Mouse (Mus musculus) hindbrain, embryonic 16.5 days (tissue): ENCODE results near the gene Thada. TPM values are rescaled to one million over a fixed set of nuclear protein-coding genes. Genes with fewer than 3 reads are reported as not detected.

Source experiments
- ATAC-seq: fragments of 200-750 bp; cut with Nextera tagmentation; 2 replicates; pipeline ENCODE4 v1.8.0; 2017; ENCODE audit warnings: moderate TSS enrichment, moderate library complexity
- H3K27ac ChIP-seq: fragments of 300-500 bp; sonication (generic); 2 replicates; pipeline ENCODE4 v1.5.1; 2014; ENCODE audit warnings: low read depth, mild to moderate bottlenecking, control low read depth, low read length, moderate library complexity
- H3K27me3 ChIP-seq: fragments of 300-500 bp; sonication (generic); replicated peaks from 2 replicates; pipeline ENCODE4 v1.6.1; 2014; ENCODE audit warnings: low read length; ENCODE audit not compliant: control insufficient read depth, insufficient read depth
- H3K36me3 ChIP-seq: fragments of 300-500 bp; sonication (generic); 2 replicates; pipeline ENCODE4 v1.6.1; 2014; ENCODE audit warnings: mild to moderate bottlenecking, low read length, moderate library complexity, mixed read lengths; ENCODE audit not compliant: control insufficient read depth, insufficient read depth
- H3K4me1 ChIP-seq: fragments of 300-500 bp; sonication (generic); 2 replicates; pipeline ENCODE4 v1.6.1; 2014; ENCODE audit warnings: low read depth, low read length; ENCODE audit not compliant: control insufficient read depth, insufficient read depth
- H3K4me2 ChIP-seq: fragments of 300-500 bp; sonication (generic); 2 replicates; pipeline ENCODE4 v1.6.1; 2014; ENCODE audit warnings: mild to moderate bottlenecking, low read length, control low read depth, moderate library complexity
- H3K4me3 ChIP-seq: fragments of 300-500 bp; sonication (generic); 2 replicates; pipeline ENCODE4 v1.5.1; 2014; ENCODE audit warnings: mild to moderate bottlenecking, low read length, control low read depth, moderate library complexity
- H3K9ac ChIP-seq: fragments of 300-500 bp; sonication (generic); 2 replicates; pipeline ENCODE4 v1.6.1; 2014; ENCODE audit warnings: low read depth, mild to moderate bottlenecking, control low read depth, low read length, moderate library complexity
- H3K9me3 ChIP-seq: fragments of 300-500 bp; sonication (generic); 2 replicates; pipeline ENCODE4 v1.6.1; 2014; ENCODE audit warnings: mild to moderate bottlenecking, low read length, moderate library complexity; ENCODE audit not compliant: control insufficient read depth
- WGBS: fragments of 180-500 bp; shearing (Covaris S2); extraction: QIAGEN DNeasy Blood & Tissue Kit; methylation state at CpG from one replicate; pipeline ENCODE4 v1.1.7; 2014; 5-methylcytosine and 5-hydroxymethylcytosine counted together
- polyA plus RNA-seq: library from polyadenylated mRNA; unstranded; fragments of >200 nt; fragmentation: Nextera tagmentation; extraction: Ambion mirVana; gene quantifications from 2 replicates; pipeline ENCODE4 v1.2.1, GENCODE M21; 2015

Gene Thada
- polyA plus RNA-seq, 1 experiment from 2014 or later: 5.1 TPM

- H3K27me3 ChIP-seq: no peaks in the 10 kb centered on the region
- no peak overlapping the region for H3K27ac ChIP-seq
- 67% methylated on average over 8 of the region's 8 CpGs for WGBS
- no peaks in the 10 kb centered on the region for H3K4me1 ChIP-seq
- no peaks in the 10 kb centered on the region for H3K36me3 ChIP-seq
- H3K4me2 ChIP-seq: no peak overlapping the region
- no peaks in the 10 kb centered on the region for H3K9me3 ChIP-seq
- H3K9ac ChIP-seq: no peak overlapping the region
- ATAC-seq: no peak
- no peak overlapping the region for H3K4me3 ChIP-seq
Measured at GRCm38 (mm10) chr17:84330986-84331385, 135.0 kb downstream of the Thada start.

DNA sequence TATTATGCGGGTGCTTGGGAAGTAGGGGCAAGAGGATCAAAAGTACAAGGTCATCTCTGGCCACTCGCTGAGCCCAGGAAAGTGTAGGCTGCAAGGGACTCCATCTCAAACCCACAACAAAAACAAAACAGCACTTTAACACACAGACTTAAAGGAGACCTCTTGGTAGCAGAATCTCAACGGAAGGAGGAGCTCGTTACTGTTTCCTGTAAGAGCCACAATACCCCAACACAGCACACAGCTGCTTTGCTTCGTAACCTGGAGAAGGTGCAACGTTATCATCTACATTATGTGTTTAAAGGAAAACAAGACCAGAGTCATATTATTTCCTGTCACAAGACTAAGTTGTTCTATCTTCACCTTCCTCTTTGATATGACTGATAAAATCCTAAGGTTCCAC, 135.5 kb downstream of the Thada start:
- H3K4me1 ChIP-seq: no peaks in the 10 kb centered on the region
- ATAC-seq: no peak

DNA sequence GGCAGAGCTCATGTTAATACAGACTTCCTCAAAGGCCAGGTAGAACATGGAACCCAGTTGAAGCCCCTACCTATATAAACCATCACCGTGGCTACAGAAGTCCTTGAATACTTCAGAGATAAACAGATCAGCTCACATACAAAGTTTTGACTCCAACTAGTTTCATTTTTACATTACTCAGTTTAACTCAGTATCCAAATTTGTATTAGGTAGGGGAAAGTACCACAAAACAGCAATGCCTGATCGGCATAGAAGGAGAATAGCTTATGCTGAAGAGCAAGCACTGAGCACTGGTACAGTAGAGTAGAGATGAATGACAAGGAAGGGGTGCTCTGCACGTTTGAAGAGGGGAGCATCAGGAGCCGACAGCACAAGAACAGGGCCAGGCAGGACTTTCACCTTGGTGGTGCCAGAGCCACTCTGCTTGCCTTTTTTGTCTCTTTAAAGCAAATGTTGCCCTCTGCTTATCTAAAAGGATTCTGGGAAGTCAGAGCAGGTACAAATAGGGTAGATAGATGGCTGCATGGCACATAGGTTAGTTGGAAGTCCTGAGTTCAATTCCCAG, 136.0 kb downstream of the Thada start:
- no peak overlapping the region for H3K4me2 ChIP-seq
- no peak overlapping the region for H3K27ac ChIP-seq
- no peaks in the 10 kb centered on the region for H3K36me3 ChIP-seq
- H3K9me3 ChIP-seq: no peaks in the 10 kb centered on the region
- no peak for ATAC-seq
- no peak overlapping the region for H3K4me3 ChIP-seq
- H3K4me1 ChIP-seq: no peaks in the 10 kb centered on the region
- no peaks in the 10 kb centered on the region for H3K27me3 ChIP-seq
- 95% methylated on average over 4 of the region's 4 CpGs for WGBS
- H3K9ac ChIP-seq: no peak overlapping the region

More for the DNA sequence above, 135.5 kb downstream of the Thada start:
- whole genome bisulfite sequencing: 90% methylated on average over 6 of the region's 6 CpGs
- H3K36me3 ChIP-seq: no peaks in the 10 kb centered on the region
- H3K4me3 ChIP-seq: no peak overlapping the region
- H3K9ac ChIP-seq: no peak overlapping the region
- no peak overlapping the region for H3K27ac ChIP-seq
- no peaks in the 10 kb centered on the region for H3K9me3 ChIP-seq
- H3K27me3 ChIP-seq: no peaks in the 10 kb centered on the region
- no peak overlapping the region for H3K4me2 ChIP-seq

GRCm38 (mm10) chr17:84328526-84328925, 137.5 kb downstream of the Thada start:
- Histone ChIP-seq H3K9me3 (no peaks in the 10 kb centered on the region), H3K4me1 (no peaks in the 10 kb centered on the region), H3K27me3 (no peaks in the 10 kb centered on the region), H3K36me3 (no peaks in the 10 kb centered on the region), H3K9ac (no peak overlapping the region), H3K27ac (no peak overlapping the region), H3K4me3 (no peak overlapping the region), H3K4me2 (no peak overlapping the region)
- no peak for ATAC-seq
- WGBS: 84% methylated on average over 2 of the region's 2 CpGs

DNA sequence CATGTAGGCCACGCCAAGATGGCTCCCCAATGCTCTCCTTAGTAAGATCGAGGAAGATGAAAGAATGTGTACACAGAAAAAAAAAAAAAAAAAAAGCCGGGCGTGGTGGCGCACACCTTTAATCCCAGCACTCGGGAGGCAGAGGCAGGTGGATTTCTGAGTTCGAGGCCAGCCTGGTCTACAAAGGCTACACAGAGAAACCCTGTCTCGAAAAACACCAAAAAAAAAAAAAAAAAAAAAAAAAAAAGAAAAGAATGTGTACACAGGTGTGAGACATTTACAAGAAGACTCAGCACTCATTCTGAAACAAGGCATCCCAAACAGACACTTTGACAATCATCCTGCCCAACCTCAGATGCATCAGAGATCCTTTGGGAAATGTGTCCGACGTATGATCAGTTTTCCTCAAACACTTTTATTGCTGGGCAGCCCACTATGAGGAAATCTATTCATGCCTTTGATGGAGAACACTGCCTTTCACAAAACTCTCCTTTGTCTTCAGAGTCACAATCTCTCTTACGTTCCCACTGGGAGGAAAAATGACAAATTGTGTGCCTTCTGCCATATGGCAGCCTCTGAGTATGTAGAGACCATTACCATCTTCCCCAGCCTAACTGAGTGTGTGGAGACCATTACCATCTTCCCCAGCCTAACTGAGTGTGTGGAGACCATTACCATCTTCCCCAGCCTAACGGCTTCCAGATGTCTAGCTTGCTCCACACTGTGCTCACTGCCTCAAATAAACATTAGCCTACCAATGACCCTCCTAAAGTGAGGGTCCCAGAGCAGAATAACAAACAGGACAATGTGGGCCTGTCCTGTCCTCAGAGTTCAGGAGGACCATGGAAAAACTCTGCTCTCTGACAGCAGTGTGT, 138.7 kb downstream of the Thada start:
- no peak overlapping the region for H3K27ac ChIP-seq
- no peak for ATAC-seq
- H3K4me3 ChIP-seq: no peak overlapping the region
- H3K27me3 ChIP-seq: no peaks in the 10 kb centered on the region
- no peak overlapping the region for H3K4me2 ChIP-seq
- H3K9ac ChIP-seq: no peak overlapping the region
- H3K9me3 ChIP-seq: no peaks in the 10 kb centered on the region
- WGBS: 74% methylated on average over 12 of the region's 12 CpGs
- no peaks in the 10 kb centered on the region for H3K4me1 ChIP-seq
- no peaks in the 10 kb centered on the region for H3K36me3 ChIP-seq

- no peaks in the 10 kb centered on the region for H3K9me3 ChIP-seq
- H3K4me2 ChIP-seq: no peak overlapping the region
- H3K36me3 ChIP-seq: no peaks in the 10 kb centered on the region
- H3K27ac ChIP-seq: no peak overlapping the region
- no peak overlapping the region for H3K9ac ChIP-seq
- no peaks in the 10 kb centered on the region for H3K27me3 ChIP-seq
- no peaks in the 10 kb centered on the region for H3K4me1 ChIP-seq
- H3K4me3 ChIP-seq: no peak overlapping the region
- WGBS: 90% methylated on average over 4 of the region's 4 CpGs
- no peak for ATAC-seq
Measured at GRCm38 (mm10) chr17:84322176-84322575, 143.8 kb downstream of the Thada start.

GRCm38 (mm10) chr17:84321351-84321750, 144.7 kb downstream of the Thada start:
- Histone ChIP-seq H3K4me3 (no peak overlapping the region), H3K4me1 (no peaks in the 10 kb centered on the region), H3K9me3 (no peaks in the 10 kb centered on the region), H3K36me3 (no peaks in the 10 kb centered on the region), H3K27me3 (no peaks in the 10 kb centered on the region), H3K4me2 (no peak overlapping the region), H3K9ac (no peak overlapping the region), H3K27ac (no peak overlapping the region)
- no peak for ATAC-seq
- WGBS: 87% methylated on average over 5 of the region's 5 CpGs

GRCm38 (mm10) chr17:84320576-84320975, 145.4 kb downstream of the Thada start:
- Histone ChIP-seq H3K36me3 (no peaks in the 10 kb centered on the region), H3K4me1 (no peaks in the 10 kb centered on the region), H3K4me2 (no peak overlapping the region), H3K27me3 (no peaks in the 10 kb centered on the region), H3K4me3 (no peak overlapping the region), H3K27ac (no peak overlapping the region), H3K9ac (no peak overlapping the region), H3K9me3 (no peaks in the 10 kb centered on the region)
- 93% methylated on average over 1 of the region's 1 CpGs for WGBS
- no peak for ATAC-seq

DNA sequence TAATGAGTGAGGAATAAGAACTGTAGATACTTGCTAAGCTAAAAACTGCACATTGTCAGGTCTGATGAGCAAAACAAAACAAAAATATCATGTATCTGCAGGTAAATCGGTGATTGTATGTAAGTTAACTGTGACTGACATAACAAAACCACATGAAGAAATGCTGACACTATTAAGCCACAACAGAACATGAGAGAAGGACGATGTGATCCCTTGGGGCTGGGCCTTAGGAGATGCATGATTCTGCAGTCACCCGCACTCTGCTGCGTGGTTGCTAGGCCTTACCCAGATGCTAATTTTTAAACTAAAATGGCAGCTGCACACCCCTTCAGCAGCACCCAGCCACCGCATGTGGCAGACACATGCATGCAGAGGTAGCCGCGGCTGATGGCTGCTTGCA, 151.7 kb downstream of the Thada start:
- no peaks in the 10 kb centered on the region for H3K27me3 ChIP-seq
- no peak for ATAC-seq
- H3K4me2 ChIP-seq: no peak overlapping the region
- H3K4me1 ChIP-seq: no peaks in the 10 kb centered on the region
- H3K9me3 ChIP-seq: no peaks in the 10 kb centered on the region
- H3K4me3 ChIP-seq: no peak overlapping the region
- H3K36me3 ChIP-seq: 0 out of 2 replicates have a peak, but pooled peaks cover under 1% of the 10 kb centered on the region
- WGBS: 90% methylated on average over 7 of the region's 7 CpGs
- no peak overlapping the region for H3K27ac ChIP-seq
- no peak overlapping the region for H3K9ac ChIP-seq
